Mouse (Mus musculus): ENCODE results near the gene Ctu2.

- no peak for TF ChIP-seq GATA1 (IDR thresholded peaks at IDR 0.05; ENCODE audit: borderline replicate concordance, low read length)
- no peak for TF ChIP-seq FLI1 (IDR thresholded peaks at IDR 0.05; ENCODE audit: low read length)
These were observed 23.8 kb upstream of the Ctu2 start for GRCm38 (mm10) chr8:122452154-122452553.

Measured in megakaryocyte, embryonic 14.5 days (primary cell).